ENCODE assay signal across 29 mouse cellular contexts in genomic region chr3:114647957-114648356, GRCm38 (mm10).
DNase-seq lines count a peak whose midpoint lies in the region; ATAC-seq and TF ChIP-seq lines count a peak whose summit lies in the region.
"Had no signal": no experiment of that assay in that cellular context is flagged by ENCODE, and none has a peak within 500 bp of the region (broad histone marks: within the 10 kb centered on the region; RNA-seq: fewer than 3 reads in every experiment).

No protein-coding gene starts in this region.

- H3K9me3 ChIP-seq in embryonic facial prominence, embryonic 11.5 days (replicated peaks; ENCODE audit: control insufficient read depth, low read length), result no peaks in the 10 kb centered on the region
- no peaks in the 10 kb centered on the region for H3K9me3 ChIP-seq in limb, embryonic 10.5 days (replicated peaks)
- no peaks in the 10 kb centered on the region for H3K9me3 ChIP-seq in limb, embryonic 14.5 days (ENCODE audit: control insufficient read depth, low read length)
- H3K9me3 ChIP-seq in midbrain, embryonic 14.5 days (ENCODE audit: control insufficient read depth, low read length), result no peaks in the 10 kb centered on the region
- H3K9me3 ChIP-seq: embryonic facial prominence, embryonic 12.5 days; embryonic facial prominence, embryonic 15.5 days; forebrain, embryonic 12.5 days; forebrain, embryonic 15.5 days; heart, embryonic 12.5 days; heart, embryonic 15.5 days; hindbrain, embryonic 10.5 days; hindbrain, embryonic 13.5 days; intestine, embryonic 15.5 days had no signal

- H3K36me3 ChIP-seq in embryonic facial prominence, embryonic 11.5 days (replicated peaks; ENCODE audit: control insufficient read depth, insufficient read depth, low read depth, low read length), result no peaks in the 10 kb centered on the region
- H3K36me3 ChIP-seq in limb, embryonic 10.5 days, result no peaks in the 10 kb centered on the region
- no peaks in the 10 kb centered on the region for H3K36me3 ChIP-seq in limb, embryonic 14.5 days (ENCODE audit: control insufficient read depth, insufficient read depth, low read length)
- no peaks in the 10 kb centered on the region for H3K36me3 ChIP-seq in midbrain, embryonic 14.5 days (ENCODE audit: control insufficient read depth, insufficient read depth, low read length)
- H3K36me3 ChIP-seq: embryonic facial prominence, embryonic 12.5 days; embryonic facial prominence, embryonic 15.5 days; forebrain, embryonic 12.5 days; forebrain, embryonic 15.5 days; heart, embryonic 12.5 days; heart, embryonic 15.5 days; hindbrain, embryonic 10.5 days; hindbrain, embryonic 13.5 days; intestine, embryonic 15.5 days had no signal

- no peaks in the 10 kb centered on the region for H3K27me3 ChIP-seq in embryonic facial prominence, embryonic 11.5 days (ENCODE audit: control insufficient read depth, insufficient read depth, low read length)
- no peaks in the 10 kb centered on the region for H3K27me3 ChIP-seq in limb, embryonic 10.5 days (ENCODE audit: low read depth, poor library complexity, severe bottlenecking)
- no peaks in the 10 kb centered on the region for H3K27me3 ChIP-seq in limb, embryonic 14.5 days (ENCODE audit: control insufficient read depth, insufficient read depth, low read length)
- no peaks in the 10 kb centered on the region for H3K27me3 ChIP-seq in midbrain, embryonic 14.5 days (ENCODE audit: control insufficient read depth, insufficient read depth, low read length)
- H3K27me3 ChIP-seq: embryonic facial prominence, embryonic 12.5 days; embryonic facial prominence, embryonic 15.5 days; forebrain, embryonic 12.5 days; forebrain, embryonic 15.5 days; heart, embryonic 12.5 days; heart, embryonic 15.5 days; hindbrain, embryonic 13.5 days; intestine, embryonic 15.5 days had no signal

- H3K4me3 ChIP-seq in embryonic facial prominence, embryonic 11.5 days (ENCODE audit: low read depth, low read length), result no peak overlapping the region
- no peak overlapping the region for H3K4me3 ChIP-seq in limb, embryonic 10.5 days
- H3K4me3 ChIP-seq in limb, embryonic 14.5 days (replicated peaks; ENCODE audit: low read length), result no peak overlapping the region
- no peak overlapping the region for H3K4me3 ChIP-seq in midbrain, embryonic 14.5 days (replicated peaks; ENCODE audit: low read depth, low read length)
- H3K4me3 ChIP-seq: embryonic facial prominence, embryonic 12.5 days; embryonic facial prominence, embryonic 15.5 days; forebrain, embryonic 12.5 days; forebrain, embryonic 15.5 days; gastrocnemius, adult 2 months; heart, embryonic 12.5 days; heart, embryonic 15.5 days; hindbrain, embryonic 10.5 days; hindbrain, embryonic 13.5 days; intestine, embryonic 15.5 days had no signal

- no peak for ATAC-seq in embryonic facial prominence, embryonic 11.5 days (replicated peaks; ENCODE audit: insufficient number of reproducible peaks, low FRiP score, low TSS enrichment, low read depth)
- no peak for ATAC-seq in limb, embryonic 14.5 days (ENCODE audit: low FRiP score, low read depth)
- no peak for ATAC-seq in frontal cortex, adult (ENCODE audit: low TSS enrichment)
- ATAC-seq in midbrain, embryonic 14.5 days (ENCODE audit: low FRiP score, low TSS enrichment), result no peak
- ATAC-seq: CD4-positive, CD25-positive, alpha-beta regulatory T cell, adult 4 months; forebrain, embryonic 15.5 days; hindbrain, embryonic 16.5 days; intestine, embryonic 15.5 days had no signal

- no peaks in the 10 kb centered on the region for H3K4me1 ChIP-seq in embryonic facial prominence, embryonic 11.5 days (ENCODE audit: control insufficient read depth, insufficient read depth, low read length)
- H3K4me1 ChIP-seq in limb, embryonic 10.5 days, result peaks cover 8% of the 10 kb centered on the region; the same call in 1 of the 2 replicates
- H3K4me1 ChIP-seq in limb, embryonic 14.5 days (ENCODE audit: control insufficient read depth, insufficient read depth, low read length), result no peaks in the 10 kb centered on the region
- no peaks in the 10 kb centered on the region for H3K4me1 ChIP-seq in midbrain, embryonic 14.5 days (ENCODE audit: control insufficient read depth, insufficient read depth, low read length)
- H3K4me1 ChIP-seq: embryonic facial prominence, embryonic 12.5 days; embryonic facial prominence, embryonic 15.5 days; forebrain, embryonic 12.5 days; forebrain, embryonic 15.5 days; heart, embryonic 12.5 days; heart, embryonic 15.5 days; hindbrain, embryonic 10.5 days; hindbrain, embryonic 13.5 days; intestine, embryonic 15.5 days had no signal

- TF ChIP-seq POLR2A in limb, embryonic 14.5 days (IDR thresholded peaks at IDR 0.05; ENCODE audit: borderline replicate concordance, extremely low read depth, insufficient read depth, insufficient read length), result no peak

- H3K9ac ChIP-seq in embryonic facial prominence, embryonic 11.5 days (replicated peaks; ENCODE audit: low read length), result no peak overlapping the region
- H3K9ac ChIP-seq in limb, embryonic 14.5 days (ENCODE audit: low read depth, low read length, severe bottlenecking), result no peak overlapping the region
- H3K9ac ChIP-seq in midbrain, embryonic 14.5 days (replicated peaks; ENCODE audit: low read length), result no peak overlapping the region
- H3K9ac ChIP-seq: embryonic facial prominence, embryonic 12.5 days; embryonic facial prominence, embryonic 15.5 days; forebrain, embryonic 12.5 days; forebrain, embryonic 15.5 days; heart, embryonic 12.5 days; heart, embryonic 15.5 days; hindbrain, embryonic 13.5 days; intestine, embryonic 15.5 days had no signal

- 20% methylated on average over 3 of the region's 3 CpGs for WGBS in embryonic facial prominence, embryonic 11.5 days
- WGBS in limb, embryonic 10.5 days, result 34% methylated on average over 3 of the region's 3 CpGs
- 12% methylated on average over 3 of the region's 3 CpGs for WGBS in limb, embryonic 14.5 days
- WGBS in midbrain, embryonic 14.5 days, result 88% methylated on average over 3 of the region's 3 CpGs

- no peak overlapping the region for H3K27ac ChIP-seq in embryonic facial prominence, embryonic 11.5 days (replicated peaks; ENCODE audit: low read depth, low read length)
- peak overlapping the region; percentile 62 for H3K27ac ChIP-seq in limb, embryonic 10.5 days
- no peak overlapping the region for H3K27ac ChIP-seq in limb, embryonic 14.5 days (replicated peaks; ENCODE audit: low read depth, low read length)
- no peak overlapping the region for H3K27ac ChIP-seq in midbrain, embryonic 14.5 days (replicated peaks; ENCODE audit: low read depth, low read length)
- H3K27ac ChIP-seq: embryonic facial prominence, embryonic 12.5 days; embryonic facial prominence, embryonic 15.5 days; forebrain, embryonic 12.5 days; forebrain, embryonic 15.5 days; gastrocnemius, adult 2 months; heart, embryonic 15.5 days; hindbrain, embryonic 10.5 days; hindbrain, embryonic 13.5 days; intestine, embryonic 15.5 days had no signal

- DNase-seq in embryo, embryonic 11 days, result peak; percentile 33
- DNase-seq in embryonic facial prominence, embryonic 11.5 days (ENCODE audit: low spot score), result peak; percentile 61
- peak; percentile 30 for DNase-seq in limb, embryonic 10.5 days (ENCODE audit: low spot score)
- peak; percentile 3 for DNase-seq in limb, embryonic 14.5 days (ENCODE audit: low spot score)
- DNase-seq in layer of hippocampus, postnatal 36 days, result no peak
- no peak for DNase-seq in midbrain, embryonic 14.5 days
- DNase-seq: adrenal gland, adult 2 months; adrenal gland, postnatal 14 days; cerebellum, adult 11 months; cerebellum, adult 2 months; cerebellum, adult 9-11 months; cerebellum, postnatal 25 days; gastrocnemius, adult 2 months; gastrocnemius, postnatal 14 days; heart, adult 18-20 months; heart, postnatal 10 days; heart, postnatal 36 days had no signal

- H3K4me2 ChIP-seq in embryonic facial prominence, embryonic 11.5 days (ENCODE audit: low read depth, low read length), result no peak overlapping the region
- H3K4me2 ChIP-seq in limb, embryonic 14.5 days (replicated peaks; ENCODE audit: low read depth, low read length, severe bottlenecking), result no peak overlapping the region
- no peak overlapping the region for H3K4me2 ChIP-seq in midbrain, embryonic 14.5 days (ENCODE audit: low read length)
- H3K4me2 ChIP-seq: embryonic facial prominence, embryonic 12.5 days; embryonic facial prominence, embryonic 15.5 days; forebrain, embryonic 12.5 days; forebrain, embryonic 15.5 days; heart, embryonic 12.5 days; heart, embryonic 15.5 days; hindbrain, embryonic 13.5 days; intestine, embryonic 15.5 days had no signal

Comparison
In these comparisons a context has a peak if more than half of its experiments do, and no peak if none do; other contexts are left out.
1. DNase-seq: peak in embryo, embryonic 11 days (single experiment), embryonic facial prominence, embryonic 11.5 days (single experiment), limb, embryonic 10.5 days (single experiment) and limb, embryonic 14.5 days (single experiment); none in layer of hippocampus, postnatal 36 days (0 of 2) and midbrain, embryonic 14.5 days (single experiment).